Mouse (Mus musculus) spleen, postnatal 36 days (tissue): ENCODE measurements around the gene Gm28051.
A peak's percentile ranks its signal among the peaks of the same experiment; 100 is the strongest.

Experiments used
- DNase-seq, 2 experiments: peaks; one replicate each; pipeline ENCODE4 v3.0.0; 2022; ENCODE audit warnings: low spot score in 2 of 2, mixed read lengths in 1 of 2

Gene Gm28051

DNA sequence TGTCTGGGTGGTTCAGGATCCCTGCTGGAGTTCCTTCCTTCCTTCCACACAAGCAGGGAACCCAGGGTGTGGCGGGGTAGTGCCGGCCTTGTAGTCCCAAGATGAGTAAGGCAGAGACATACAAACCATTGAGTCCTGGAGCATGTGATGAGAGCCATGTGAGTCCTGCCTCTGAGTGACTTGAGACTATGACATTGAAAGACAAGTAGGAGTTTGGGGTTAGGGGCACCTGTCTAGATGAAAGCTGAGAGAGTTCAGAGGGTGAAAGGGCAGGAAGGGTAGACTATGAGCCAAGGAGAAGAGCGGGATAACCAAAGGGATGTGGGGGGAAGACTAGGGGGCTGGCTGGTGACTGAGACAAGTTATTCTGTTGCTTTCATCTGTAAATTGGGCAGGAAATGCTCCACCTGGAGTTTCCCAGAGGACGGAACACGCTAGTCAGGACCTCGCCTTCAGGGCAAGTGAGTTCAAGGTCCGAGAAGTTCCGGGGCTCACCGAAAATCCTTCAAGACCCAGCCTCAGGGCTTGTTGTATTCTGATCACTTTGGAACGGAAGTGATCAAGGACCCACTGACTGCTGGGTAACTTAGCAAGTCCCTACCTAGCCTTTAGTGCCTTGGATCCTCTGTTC is 50.6 kb downstream of the Gm28051 start:
- DNase-seq = no peak

DNA sequence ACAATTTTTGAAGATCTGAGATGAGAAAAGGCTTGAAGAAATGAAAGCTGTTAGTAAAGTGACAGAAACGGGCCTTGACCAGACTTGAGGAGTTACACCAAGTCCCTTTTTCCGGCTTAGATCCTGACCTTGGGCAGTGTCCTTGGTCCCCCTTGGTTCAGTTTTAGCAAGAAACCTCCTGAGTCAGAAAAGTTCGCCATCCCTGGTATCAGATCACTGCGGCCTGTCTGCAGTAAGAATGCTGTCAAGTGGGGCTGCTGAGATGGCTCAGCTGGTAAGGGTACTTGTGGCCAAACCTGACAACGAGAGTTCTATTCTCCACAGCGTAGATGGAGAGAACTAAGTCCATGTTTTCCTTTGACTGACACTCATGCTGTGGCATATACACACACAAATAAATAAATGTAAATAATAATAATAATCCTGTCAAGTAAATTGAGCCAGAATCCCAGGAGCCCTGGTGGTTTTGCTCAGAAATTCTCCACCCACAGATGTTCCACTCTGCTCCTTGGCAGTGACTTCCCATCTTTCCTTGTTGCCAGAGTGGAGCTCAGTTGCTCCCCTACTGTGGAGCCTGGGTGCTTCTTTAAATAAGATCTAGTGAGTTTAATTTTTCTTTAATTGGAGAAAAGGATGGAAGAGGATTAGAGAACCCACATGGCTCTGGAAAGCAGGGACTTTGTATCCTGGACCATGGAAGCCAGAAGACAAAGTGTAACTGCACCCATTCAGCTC is 51.5 kb downstream of the Gm28051 start:
- no peak for DNase-seq

DNA sequence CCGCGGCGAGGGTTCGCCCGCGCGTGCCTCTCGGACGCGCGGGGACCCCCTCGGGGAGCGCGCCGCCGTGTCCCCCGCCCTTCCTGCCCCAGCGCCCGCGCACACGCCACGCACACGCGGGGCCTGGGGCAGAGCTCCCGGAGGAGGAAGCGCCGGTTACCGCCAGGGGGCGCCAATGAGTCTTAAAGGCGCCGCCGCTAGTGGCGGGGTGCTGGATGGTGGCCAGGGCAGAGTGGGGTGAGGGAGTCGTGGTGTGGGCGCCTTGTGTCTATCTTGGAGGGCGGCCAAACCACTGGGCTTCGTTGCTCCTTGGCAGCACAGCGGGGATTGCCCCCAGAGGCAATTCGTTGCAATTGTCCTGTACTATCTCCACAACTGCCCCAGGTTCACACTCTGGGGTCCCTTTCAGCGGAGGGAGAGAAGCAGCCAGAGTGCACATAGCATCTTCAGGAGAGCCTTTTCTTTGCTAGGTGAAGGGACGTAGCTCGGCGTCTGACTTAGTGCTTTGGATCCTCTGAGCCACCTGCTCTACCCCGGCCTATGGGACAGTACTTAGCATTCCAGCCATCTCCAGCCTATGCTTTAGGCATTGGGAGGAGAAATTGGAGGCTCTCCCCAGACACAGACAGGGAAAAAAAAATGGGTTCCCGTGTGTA is 52.2 kb downstream of the Gm28051 start:
- peak; percentile 81 to 82 for DNase-seq

- DNase-seq = peak; percentile 53 to 55
These were observed 52.9 kb downstream of the Gm28051 start, which contains the start of gene Itpk1 for GRCm38 (mm10) chr12:102704457-102705198. Itpk1 (minus strand) TSS chr12:102704930.

GRCm38 (mm10) chr12:102703921-102704408 is 53.6 kb downstream of the Gm28051 start:
- DNase-seq = no peak

GRCm38 (mm10) chr12:102703441-102703840 is 54.1 kb downstream of the Gm28051 start:
- no peak for DNase-seq

- DNase-seq = no peak
These were observed 54.5 kb downstream of the Gm28051 start for GRCm38 (mm10) chr12:102703111-102703412.

- peak; percentile 65 to 79 for DNase-seq
These were observed 55.0 kb downstream of the Gm28051 start for GRCm38 (mm10) chr12:102702356-102703110.

DNA sequence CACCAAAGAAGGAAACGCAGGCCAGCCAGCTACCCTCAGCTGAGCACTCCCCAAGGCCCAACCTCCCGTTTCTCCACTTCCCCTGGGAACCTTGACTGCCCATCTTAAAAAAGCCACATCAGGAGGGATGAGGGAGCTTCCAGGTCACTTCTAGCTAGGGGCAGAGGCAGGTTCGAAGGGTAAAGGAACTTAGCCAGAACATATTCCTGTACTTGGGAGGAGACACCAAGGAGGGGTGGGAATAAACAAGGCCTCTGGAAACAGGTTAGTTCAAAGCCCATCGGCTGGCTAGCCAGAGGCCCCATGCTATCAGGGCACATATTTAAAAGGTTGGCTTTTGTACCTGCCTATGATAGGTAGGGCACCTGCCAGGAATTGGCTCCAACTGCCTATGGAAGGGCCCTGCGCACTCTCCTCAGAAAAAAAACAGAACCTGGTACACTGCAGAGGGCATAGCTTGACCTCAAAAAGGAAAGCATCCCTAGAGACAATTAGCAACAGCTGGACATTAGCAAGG is 55.8 kb downstream of the Gm28051 start:
- no peak for DNase-seq

DNA sequence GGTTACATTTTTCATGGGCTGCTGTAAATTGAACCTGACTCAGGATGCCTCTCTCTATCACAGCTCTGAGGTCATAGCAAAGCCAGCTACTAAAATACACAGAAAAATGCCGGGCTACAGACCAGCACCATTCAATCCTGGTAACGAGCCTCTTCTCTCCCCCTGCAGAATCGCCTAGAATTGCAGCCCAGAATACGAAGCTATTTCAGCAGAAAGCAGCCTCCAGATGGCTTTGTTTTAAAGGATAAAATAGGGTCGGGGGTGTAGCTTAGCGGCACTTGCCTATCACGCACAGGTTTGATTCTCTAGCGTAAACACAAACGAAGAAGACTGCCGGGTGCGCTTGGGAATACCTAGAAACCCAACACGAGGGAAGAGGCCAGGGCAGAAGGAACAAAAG is 57.1 kb downstream of the Gm28051 start:
- no peak for DNase-seq

- no peak for DNase-seq
These were observed 58.4 kb downstream of the Gm28051 start for GRCm38 (mm10) chr12:102699156-102699555.

- DNase-seq = no peak
These were observed 59.4 kb downstream of the Gm28051 start for GRCm38 (mm10) chr12:102698089-102698684.

- no peak for DNase-seq
These were observed 60.2 kb downstream of the Gm28051 start for GRCm38 (mm10) chr12:102697381-102697780.

DNA sequence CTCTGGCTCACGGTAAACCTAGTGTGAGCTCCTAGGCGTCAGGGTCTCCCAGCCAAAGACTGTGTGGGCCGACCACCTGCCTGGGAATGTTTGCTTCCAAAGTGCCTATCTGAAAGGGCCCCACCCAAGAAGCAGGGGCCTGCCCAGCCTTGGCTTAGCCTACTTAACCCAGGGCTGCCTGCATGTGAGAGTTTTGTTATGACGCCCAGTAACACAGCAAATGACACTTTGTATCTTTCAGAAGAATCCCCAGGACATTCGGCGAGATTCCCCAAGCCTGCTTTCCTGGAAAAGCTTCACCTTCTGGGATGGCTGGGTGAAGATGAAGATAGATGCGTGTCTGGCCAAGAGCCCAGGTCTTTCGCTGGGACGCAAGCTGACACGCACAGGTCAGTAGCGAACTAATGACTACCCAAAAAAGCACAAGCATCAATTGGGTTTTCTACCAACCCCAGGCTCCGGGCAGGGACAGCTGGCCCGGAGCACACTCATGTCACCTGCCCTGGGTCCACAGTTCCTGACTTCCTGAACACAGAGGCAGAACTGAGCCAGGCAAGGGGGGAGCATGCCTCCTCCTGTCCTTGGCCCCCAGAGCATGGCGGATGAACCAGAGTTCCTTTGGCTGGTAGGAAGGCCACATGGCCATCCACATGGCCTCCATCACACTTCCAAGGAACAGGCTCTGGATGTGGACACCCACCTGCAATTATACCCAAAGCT is 60.8 kb downstream of the Gm28051 start:
- DNase-seq = no peak

DNA sequence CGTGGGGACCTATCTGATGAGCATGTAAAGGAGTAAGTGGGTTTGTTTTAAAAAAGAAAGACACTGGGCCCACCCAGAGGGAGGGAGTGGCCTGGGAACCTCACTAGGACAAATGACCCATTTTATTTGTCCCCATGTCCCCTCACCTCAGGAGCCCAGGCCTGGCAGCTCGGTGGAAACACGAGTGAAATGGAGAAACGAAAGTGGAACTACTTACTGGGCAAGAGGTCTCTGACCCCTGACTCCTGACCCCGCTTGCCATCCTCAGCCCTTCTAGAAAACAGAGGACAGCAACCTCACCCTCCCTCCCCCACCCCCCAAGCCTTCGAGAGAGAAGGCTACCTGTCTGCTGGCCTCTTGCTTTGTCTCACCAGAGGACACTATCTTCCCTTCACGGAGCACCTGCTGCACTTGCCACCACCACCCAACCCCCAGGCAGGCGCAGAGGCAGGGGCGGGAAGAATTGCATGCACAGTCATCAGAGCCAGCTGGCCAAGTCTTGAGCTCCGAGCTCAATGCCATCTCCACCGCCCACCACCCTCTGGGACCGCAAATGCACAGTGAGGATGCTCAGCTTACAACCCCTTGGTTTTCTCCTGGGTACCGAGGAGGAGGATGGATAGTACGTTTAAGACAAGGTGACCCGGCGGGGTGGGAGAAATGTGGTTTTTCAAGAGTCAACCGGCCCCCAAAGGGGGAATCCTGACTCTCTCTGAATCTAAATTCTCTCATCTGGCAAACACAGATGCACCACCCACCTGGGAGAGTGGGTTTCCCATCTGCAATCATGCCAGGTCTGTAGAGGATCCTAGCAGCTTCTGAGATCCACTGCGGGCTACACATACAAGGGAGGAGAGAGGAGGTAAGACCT is 62.0 kb downstream of the Gm28051 start:
- DNase-seq = peak in 1 of 2 experiments; percentile 32

GRCm38 (mm10) chr12:102691761-102692160 is 65.8 kb downstream of the Gm28051 start:
- no peak for DNase-seq

DNA sequence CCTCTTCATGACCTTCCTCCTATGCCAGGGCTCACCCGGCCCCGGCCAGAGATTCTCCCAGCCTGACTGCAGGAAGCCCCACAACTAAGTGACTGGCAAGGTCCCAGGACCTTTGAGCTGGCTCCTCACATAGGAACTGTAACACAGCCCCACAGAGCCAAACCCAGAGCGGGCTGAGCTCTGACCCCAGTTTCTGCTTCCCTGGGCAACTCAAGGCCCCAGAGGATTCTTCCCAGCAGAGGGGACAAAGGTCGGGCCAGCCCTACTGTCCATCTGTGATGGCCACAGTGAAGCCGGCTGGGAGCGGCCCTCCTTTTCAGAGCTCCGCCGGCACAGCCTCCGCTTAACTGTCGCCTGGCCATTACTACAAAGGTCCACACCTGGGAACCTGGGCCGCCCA is 66.4 kb downstream of the Gm28051 start:
- DNase-seq = peak; percentile 42 to 56

- peak; percentile 72 to 77 for DNase-seq
These were observed 67.6 kb downstream of the Gm28051 start for GRCm38 (mm10) chr12:102689773-102690563.
